Mouse (Mus musculus): Measurements from ENCODE around the gene Sox5. TPM values are rescaled to one million over a fixed set of nuclear protein-coding genes. Genes with fewer than 3 reads are reported as not detected.

Gene Sox5
- polyA plus RNA-seq, 1 experiment = 2.8 TPM

DNA sequence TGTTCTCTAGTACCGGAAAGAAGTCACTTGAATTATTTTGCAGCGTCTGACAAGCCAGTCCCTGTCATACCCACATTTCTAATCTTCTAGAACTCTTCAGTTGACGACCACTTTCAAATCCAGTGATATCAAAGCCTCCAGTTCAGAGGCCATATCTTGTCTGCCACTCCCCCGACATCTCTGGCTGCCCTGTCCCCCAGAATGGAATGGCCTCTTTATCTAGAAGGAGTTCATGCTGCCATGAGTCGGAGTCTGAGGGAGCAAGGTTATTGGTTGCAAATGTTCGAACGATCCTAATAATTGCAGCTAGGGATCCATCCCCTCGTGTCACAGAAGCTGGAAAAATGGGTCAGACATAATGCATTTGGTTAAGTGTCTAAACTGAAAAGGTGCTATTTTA is 170.9 kb downstream of the Sox5 start:
- H3K4me1 ChIP-seq (ENCODE audit: control insufficient read depth, insufficient read depth, low read length) = no peaks in the 10 kb centered on the region
- no peak overlapping the region for H3K4me3 ChIP-seq (ENCODE audit: insufficient read depth, low read length)
- H3K27ac ChIP-seq (ENCODE audit: insufficient read depth, low read length) = no peak overlapping the region
- TF ChIP-seq POLR2A (IDR thresholded peaks at IDR 0.05; ENCODE audit: low read depth, low read length) = no peak
- no peak for TF ChIP-seq CTCF (IDR thresholded peaks at IDR 0.05; ENCODE audit: borderline replicate concordance, insufficient read depth, low read length)

DNA sequence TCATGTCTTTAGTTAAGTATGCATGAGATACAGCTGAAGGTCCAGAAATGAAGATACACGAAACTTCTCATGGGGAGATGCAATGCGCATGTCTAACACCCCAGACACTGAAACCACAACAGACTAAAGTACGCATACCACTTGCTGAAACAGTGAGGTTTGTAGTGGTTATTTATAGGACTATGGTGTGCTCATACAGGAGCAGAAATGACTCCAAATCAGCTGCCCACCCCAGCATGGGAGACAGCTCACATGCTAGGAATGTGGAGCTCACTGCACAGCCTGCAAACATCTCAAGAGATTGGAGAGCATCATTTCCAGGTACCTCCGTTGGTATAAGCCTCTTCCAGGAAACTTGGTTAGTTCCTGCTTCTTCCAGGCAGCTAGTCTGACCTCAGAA is 178.9 kb downstream of the Sox5 start:
- TF ChIP-seq POLR2A (IDR thresholded peaks at IDR 0.05; ENCODE audit: low read depth, low read length) = no peak
- TF ChIP-seq CTCF (IDR thresholded peaks at IDR 0.05; ENCODE audit: borderline replicate concordance, insufficient read depth, low read length) = no peak
- Histone ChIP-seq H3K4me3 (ENCODE audit: insufficient read depth, low read length) (no peak overlapping the region), H3K4me1 (ENCODE audit: control insufficient read depth, insufficient read depth, low read length) (peaks cover 4% of the 10 kb centered on the region; the same call in 1 of the 2 replicates), H3K27ac (ENCODE audit: insufficient read depth, low read length) (0 out of 2 replicates have a peak overlapping the region, but pooled peaks have one; percentile 27)

DNA sequence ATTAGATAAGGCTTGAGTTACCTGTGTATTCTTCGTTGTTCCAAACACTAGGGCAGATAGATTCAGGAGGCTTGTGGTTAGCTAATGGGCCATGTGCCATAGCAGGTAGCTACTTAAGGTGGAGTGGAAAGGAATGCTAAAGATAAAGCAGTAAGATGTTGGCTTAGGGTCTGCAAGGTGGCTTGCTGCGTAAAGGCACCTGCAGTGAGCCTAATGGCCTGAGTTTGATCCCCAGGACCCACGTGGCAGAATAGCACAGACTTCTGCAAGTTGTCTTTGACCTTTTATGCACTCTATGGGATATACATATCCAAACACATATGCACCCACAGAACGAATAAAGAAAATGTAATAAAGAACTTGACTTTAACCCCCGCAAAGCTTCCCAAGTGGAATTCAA is 181.4 kb downstream of the Sox5 start:
- Histone ChIP-seq H3K4me1 (ENCODE audit: control insufficient read depth, insufficient read depth, low read length) (peaks cover 4% of the 10 kb centered on the region; the same call in 1 of the 2 replicates), H3K4me3 (ENCODE audit: insufficient read depth, low read length) (no peak overlapping the region), H3K27ac (ENCODE audit: insufficient read depth, low read length) (no peak overlapping the region)
- TF ChIP-seq CTCF (IDR thresholded peaks at IDR 0.05; ENCODE audit: borderline replicate concordance, insufficient read depth, low read length) (no peak), POLR2A (IDR thresholded peaks at IDR 0.05; ENCODE audit: low read depth, low read length) (no peak)

DNA sequence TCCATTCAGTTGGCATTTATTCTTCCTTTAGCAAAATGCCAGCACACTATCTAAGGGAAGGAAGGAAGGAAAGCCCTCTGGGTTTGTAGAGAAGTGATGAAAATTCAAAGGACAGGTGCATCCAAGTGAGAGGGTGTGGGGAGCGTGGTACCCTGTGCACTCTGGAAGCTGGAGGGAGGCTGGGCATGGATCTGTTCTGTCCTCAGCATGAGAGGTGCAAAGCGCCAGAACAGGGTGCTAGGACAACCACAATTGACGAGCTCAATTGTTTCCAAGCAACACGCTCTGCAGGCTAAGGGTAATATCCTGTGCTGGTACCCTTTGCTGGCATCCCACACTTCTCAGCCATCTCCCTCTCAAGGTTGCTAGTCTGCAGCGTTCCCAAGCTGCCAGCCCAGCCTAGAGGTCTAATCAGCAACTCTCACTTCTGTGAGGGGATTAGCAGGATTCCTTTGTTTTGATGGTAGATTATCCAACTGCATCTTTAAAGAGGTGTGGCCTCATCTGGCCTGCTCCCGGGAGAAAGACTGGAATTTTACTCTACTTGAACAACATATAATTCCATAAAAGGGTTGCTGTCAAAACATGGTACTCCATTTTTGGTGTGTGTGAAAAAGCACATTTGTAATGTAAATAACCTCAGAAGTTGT is 183.3 kb downstream of the Sox5 start:
- peaks cover 4% of the 10 kb centered on the region; the same call in 1 of the 2 replicates for H3K4me1 ChIP-seq (ENCODE audit: control insufficient read depth, insufficient read depth, low read length)
- H3K27ac ChIP-seq (ENCODE audit: insufficient read depth, low read length) = no peak overlapping the region
- no peak overlapping the region for H3K4me3 ChIP-seq (ENCODE audit: insufficient read depth, low read length)
- no peak for TF ChIP-seq CTCF (IDR thresholded peaks at IDR 0.05; ENCODE audit: borderline replicate concordance, insufficient read depth, low read length)
- TF ChIP-seq POLR2A (IDR thresholded peaks at IDR 0.05; ENCODE audit: low read depth, low read length) = no peak

DNA sequence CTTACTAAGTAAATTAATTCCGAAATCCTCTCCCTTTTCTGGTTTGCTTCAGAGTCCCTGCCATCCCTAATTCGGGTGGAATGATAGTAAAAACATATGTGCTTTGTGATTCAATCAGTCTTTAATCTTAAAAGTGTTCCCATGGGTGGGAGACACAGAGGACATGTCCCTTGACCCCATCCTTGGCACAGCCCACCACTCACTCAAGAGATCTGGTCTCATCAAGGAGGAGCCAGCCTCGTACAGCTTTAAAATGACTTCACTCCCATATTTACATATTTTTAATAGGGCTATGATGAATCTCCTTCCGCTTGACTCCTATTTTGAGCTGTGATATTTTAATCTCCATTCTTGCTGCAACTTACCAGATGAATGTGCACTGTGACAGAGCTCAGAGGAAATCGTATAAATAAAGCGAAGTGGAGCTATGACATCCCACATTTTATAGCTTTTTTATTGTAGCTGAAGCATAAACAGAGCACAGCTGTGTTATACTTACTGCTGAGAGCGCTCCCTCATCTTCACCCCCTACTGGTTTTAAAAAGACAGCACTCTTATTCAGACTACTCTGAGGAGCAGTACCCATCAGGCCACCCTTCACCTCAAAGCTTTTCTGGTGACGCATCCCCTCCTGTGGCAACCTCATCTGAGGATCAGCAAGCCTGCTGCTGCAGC is 185.1 kb downstream of the Sox5 start:
- no peak for TF ChIP-seq CTCF (IDR thresholded peaks at IDR 0.05; ENCODE audit: borderline replicate concordance, insufficient read depth, low read length)
- TF ChIP-seq POLR2A (IDR thresholded peaks at IDR 0.05; ENCODE audit: low read depth, low read length) = no peak
- Histone ChIP-seq H3K27ac (ENCODE audit: insufficient read depth, low read length) (no peak overlapping the region), H3K4me1 (ENCODE audit: control insufficient read depth, insufficient read depth, low read length) (no peaks in the 10 kb centered on the region), H3K4me3 (ENCODE audit: insufficient read depth, low read length) (no peak overlapping the region)

DNA sequence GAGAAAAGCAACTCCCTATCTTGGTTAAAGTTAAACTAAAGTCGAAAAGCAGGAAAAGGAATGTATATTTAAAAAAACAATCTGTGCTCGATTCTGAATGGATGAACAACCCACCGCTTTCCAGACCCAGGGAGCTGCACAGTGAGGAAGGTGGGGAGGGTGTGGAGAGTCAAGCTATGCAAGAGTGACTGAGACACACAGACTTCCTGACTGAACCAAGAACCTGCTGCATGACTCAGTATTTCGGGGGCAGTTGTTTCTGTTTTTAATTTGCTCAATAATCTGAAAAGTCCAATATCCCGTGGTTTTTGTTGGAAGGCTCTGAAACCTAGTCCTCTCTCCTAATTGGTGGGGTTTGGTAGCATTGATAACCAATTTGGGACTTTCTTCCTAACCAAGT is 196.9 kb downstream of the Sox5 start:
- Histone ChIP-seq H3K4me3 (ENCODE audit: insufficient read depth, low read length) (no peak overlapping the region), H3K27ac (ENCODE audit: insufficient read depth, low read length) (no peak overlapping the region), H3K4me1 (ENCODE audit: control insufficient read depth, insufficient read depth, low read length) (peaks cover 2% of the 10 kb centered on the region; the same call in 1 of the 2 replicates)
- no peak for TF ChIP-seq CTCF (IDR thresholded peaks at IDR 0.05; ENCODE audit: borderline replicate concordance, insufficient read depth, low read length)
- no peak for TF ChIP-seq POLR2A (IDR thresholded peaks at IDR 0.05; ENCODE audit: low read depth, low read length)

DNA sequence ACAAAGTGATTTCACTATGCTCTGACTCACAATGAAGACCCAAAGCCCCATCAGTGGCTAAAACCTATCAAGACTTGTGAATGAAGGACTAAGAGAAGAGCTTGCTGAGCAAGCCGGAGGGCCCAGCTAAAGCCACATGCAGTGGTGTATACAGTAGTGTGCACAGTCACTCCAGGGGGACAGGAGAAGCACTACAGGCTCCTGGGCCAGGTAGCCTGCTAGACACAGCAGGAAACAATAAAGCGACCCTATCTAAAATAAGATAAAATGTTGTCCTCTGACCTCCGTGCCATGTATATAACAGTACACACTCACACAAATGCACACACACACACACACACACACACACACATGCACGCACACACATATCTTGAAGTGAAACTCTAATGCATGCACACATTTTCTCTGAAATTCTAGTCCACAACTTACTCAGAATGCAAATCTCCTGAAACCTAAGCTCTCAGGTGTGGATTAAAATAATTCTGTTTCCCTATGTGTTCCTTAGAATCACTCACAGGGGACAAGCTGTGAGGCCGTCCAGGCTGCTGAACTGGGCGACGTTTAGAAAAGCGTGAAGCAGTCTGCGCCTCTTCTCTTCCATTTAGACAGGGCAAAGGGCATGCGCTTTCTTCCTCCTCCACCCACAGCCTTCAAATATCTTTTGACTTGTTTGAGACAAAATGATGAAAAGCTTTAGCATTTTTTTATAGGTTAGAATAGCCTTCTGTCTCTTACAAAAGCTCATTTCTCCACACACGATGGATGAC is 197.5 kb downstream of the Sox5 start:
- no peak overlapping the region for H3K27ac ChIP-seq (ENCODE audit: insufficient read depth, low read length)
- TF ChIP-seq POLR2A (IDR thresholded peaks at IDR 0.05; ENCODE audit: low read depth, low read length) = no peak
- no peak for TF ChIP-seq CTCF (IDR thresholded peaks at IDR 0.05; ENCODE audit: borderline replicate concordance, insufficient read depth, low read length)
- H3K4me3 ChIP-seq (ENCODE audit: insufficient read depth, low read length) = no peak overlapping the region
- H3K4me1 ChIP-seq (ENCODE audit: control insufficient read depth, insufficient read depth, low read length) = peaks cover 2% of the 10 kb centered on the region; the same call in 1 of the 2 replicates

DNA sequence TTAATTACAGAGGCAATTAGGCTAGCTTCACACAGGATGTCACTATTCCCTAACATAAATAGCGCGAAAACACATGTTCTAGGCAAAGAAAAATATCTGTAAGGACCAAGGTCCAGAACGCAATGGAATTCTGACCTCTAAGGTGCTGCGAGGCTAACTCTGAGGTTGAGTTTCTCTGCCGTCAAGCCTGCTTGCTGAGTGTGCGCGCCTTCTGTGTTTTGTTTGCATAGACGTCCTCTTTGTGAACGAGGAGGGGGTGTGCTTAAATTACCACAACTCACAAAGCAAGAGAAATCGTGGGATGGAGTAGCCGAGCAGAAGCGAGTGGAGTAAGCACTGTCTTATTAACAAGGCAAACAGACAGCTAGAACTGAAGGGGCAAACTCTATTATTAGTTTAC is 202.5 kb downstream of the Sox5 start:
- Histone ChIP-seq H3K4me1 (ENCODE audit: control insufficient read depth, insufficient read depth, low read length) (no peaks in the 10 kb centered on the region), H3K27ac (ENCODE audit: insufficient read depth, low read length) (no peak overlapping the region), H3K4me3 (ENCODE audit: insufficient read depth, low read length) (no peak overlapping the region)
- no peak for TF ChIP-seq CTCF (IDR thresholded peaks at IDR 0.05; ENCODE audit: borderline replicate concordance, insufficient read depth, low read length)
- no peak for TF ChIP-seq POLR2A (IDR thresholded peaks at IDR 0.05; ENCODE audit: low read depth, low read length)

DNA sequence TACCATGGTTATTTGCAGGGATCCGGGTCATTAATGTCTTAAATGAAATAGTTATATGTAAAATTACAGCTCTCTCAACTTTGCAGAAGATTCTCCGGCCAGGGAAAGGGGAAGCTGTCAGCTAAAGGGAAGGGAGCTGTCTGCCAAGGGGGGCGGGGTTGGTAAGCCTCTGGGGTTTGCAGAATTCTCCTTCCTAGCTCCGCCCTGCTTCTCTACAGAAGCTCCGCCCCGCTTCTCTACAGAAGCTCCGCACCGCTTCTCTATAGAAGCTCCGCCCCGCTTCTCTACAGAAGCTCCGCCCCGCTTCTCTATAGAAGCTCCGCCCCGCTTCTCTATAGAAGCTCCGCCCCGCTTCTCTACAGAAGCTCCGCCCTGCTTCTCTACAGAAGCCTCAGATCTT is 210.9 kb downstream of the Sox5 start:
- no peak overlapping the region for H3K4me3 ChIP-seq (ENCODE audit: insufficient read depth, low read length)
- no peaks in the 10 kb centered on the region for H3K4me1 ChIP-seq (ENCODE audit: control insufficient read depth, insufficient read depth, low read length)
- no peak for TF ChIP-seq POLR2A (IDR thresholded peaks at IDR 0.05; ENCODE audit: low read depth, low read length)
- no peak for TF ChIP-seq CTCF (IDR thresholded peaks at IDR 0.05; ENCODE audit: borderline replicate concordance, insufficient read depth, low read length)
- H3K27ac ChIP-seq (ENCODE audit: insufficient read depth, low read length) = no peak overlapping the region

Data from embryonic fibroblast, embryonic 13.5 days (primary cell).